Mouse (Mus musculus) adrenal gland, adult 18-20 months (tissue): ENCODE data around the gene Cys1. TPM values are rescaled to one million over a fixed set of nuclear protein-coding genes. Genes with fewer than 3 reads are reported as not detected.
A peak's percentile ranks its signal among the peaks of the same experiment; 100 is the strongest.
"Not testable (repeated sequence)": the region's sequence is repeated elsewhere in the genome, so short reads cannot be mapped to it uniquely, and the experiment has no call there.

Experiments
- DNase-seq, 2 experiments: peaks; one replicate each; pipeline ENCODE4 v3.0.0; 2021 to 2022; ENCODE audit warnings: low spot score in 2 of 2
- total RNA-seq, 2 experiments: library from RNA; stranded (reverse); gene quantifications; 1 replicate in 1 of 2; 2 replicates in 1 of 2; pipeline ENCODE4 v1.2.3; 2021

Cys1 gene
- total RNA-seq, 2 experiments from 2014 or later, result 3.9 to 6.2 TPM

GRCm38 (mm10) chr12:24650415-24651062, 31.1 kb downstream of the Cys1 start:
- no peak for DNase-seq

- no peak for DNase-seq
Measured at GRCm38 (mm10) chr12:24648094-24648493, 33.5 kb downstream of the Cys1 start.

- no peak for DNase-seq
Measured at GRCm38 (mm10) chr12:24645901-24646300, 35.7 kb downstream of the Cys1 start.

GRCm38 (mm10) chr12:24644125-24644571, 37.5 kb downstream of the Cys1 start:
- no peak for DNase-seq

- peak; percentile 46 to 53 for DNase-seq
Measured at GRCm38 (mm10) chr12:24642370-24642802, 39.2 kb downstream of the Cys1 start.

GRCm38 (mm10) chr12:24638787-24639186, 42.8 kb downstream of the Cys1 start:
- DNase-seq, result not testable (repeated sequence)

GRCm38 (mm10) chr12:24634648-24635047, 47.0 kb downstream of the Cys1 start:
- no peak for DNase-seq

- no peak for DNase-seq
Measured at GRCm38 (mm10) chr12:24634212-24634611, 47.4 kb downstream of the Cys1 start.

- DNase-seq, result no peak
Measured at GRCm38 (mm10) chr12:24633753-24634191, 47.8 kb downstream of the Cys1 start.

- DNase-seq, result no peak
Measured at GRCm38 (mm10) chr12:24632404-24632803, 49.2 kb downstream of the Cys1 start.

- DNase-seq, result peak in 1 of 2 experiments; percentile 24
Measured at GRCm38 (mm10) chr12:24630220-24630619, 51.4 kb downstream of the Cys1 start.

- DNase-seq, result no peak
Measured at GRCm38 (mm10) chr12:24627215-24627614, 54.4 kb downstream of the Cys1 start.

- DNase-seq, result no peak
Measured at GRCm38 (mm10) chr12:24626401-24626800, 55.2 kb downstream of the Cys1 start.

- no peak for DNase-seq
Measured at GRCm38 (mm10) chr12:24623486-24624251, 57.9 kb downstream of the Cys1 start.

GRCm38 (mm10) chr12:24619436-24619835, 62.2 kb downstream of the Cys1 start:
- DNase-seq, result no peak

Other genes starting within 250 kb of the Cys1 start
- 1 to 10 TPM; 8.6 to 9.8 TPM for gene Taf1b, start 183.5 kb downstream of the Cys1 start, total RNA-seq
- 1 to 10 TPM in 1 of 2 experiments, under 1 TPM in 1; 0.89 to 1.7 TPM for gene Grhl1, start 109.5 kb downstream of the Cys1 start, total RNA-seq
- gene Klf11, start 30.5 kb downstream of the Cys1 start, total RNA-seq, result 10 to 100 TPM; 10.7 to 15.5 TPM
- gene Rrm2, start 26.4 kb upstream of the Cys1 start, total RNA-seq, result 1 to 10 TPM; 4.6 to 5.1 TPM
- gene Mboat2, start 149.1 kb upstream of the Cys1 start, total RNA-seq, result 10 to 100 TPM; 16.9 to 22.8 TPM